Mouse (Mus musculus) testis, adult 2 months (tissue): ENCODE measurements at regions not wholly inside any gene's neighbourhood (a gene's known extent, or its start where the extent isn't known, plus 50 kb on each side); places are given as distances from the start of the nearest gene placed in this dataset.

Source experiments
- CTCF ChIP-seq: fragments of 200-500 bp; IDR thresholded peaks from 2 replicates; pipeline ENCODE4 v1.5.1; 2012; ENCODE audit warnings: low read depth, mild to moderate bottlenecking, inconsistent platforms, low read length, moderate library complexity; ENCODE audit not compliant: control insufficient read depth, insufficient read depth, insufficient replicate concordance
- POLR2A ChIP-seq: fragments of 200-500 bp; IDR thresholded peaks from 2 replicates; pipeline ENCODE4 v1.6.1; 2012; ENCODE audit warnings: low read depth, mild to moderate bottlenecking, inconsistent platforms, low read length, moderate library complexity; ENCODE audit not compliant: control insufficient read depth

DNA sequence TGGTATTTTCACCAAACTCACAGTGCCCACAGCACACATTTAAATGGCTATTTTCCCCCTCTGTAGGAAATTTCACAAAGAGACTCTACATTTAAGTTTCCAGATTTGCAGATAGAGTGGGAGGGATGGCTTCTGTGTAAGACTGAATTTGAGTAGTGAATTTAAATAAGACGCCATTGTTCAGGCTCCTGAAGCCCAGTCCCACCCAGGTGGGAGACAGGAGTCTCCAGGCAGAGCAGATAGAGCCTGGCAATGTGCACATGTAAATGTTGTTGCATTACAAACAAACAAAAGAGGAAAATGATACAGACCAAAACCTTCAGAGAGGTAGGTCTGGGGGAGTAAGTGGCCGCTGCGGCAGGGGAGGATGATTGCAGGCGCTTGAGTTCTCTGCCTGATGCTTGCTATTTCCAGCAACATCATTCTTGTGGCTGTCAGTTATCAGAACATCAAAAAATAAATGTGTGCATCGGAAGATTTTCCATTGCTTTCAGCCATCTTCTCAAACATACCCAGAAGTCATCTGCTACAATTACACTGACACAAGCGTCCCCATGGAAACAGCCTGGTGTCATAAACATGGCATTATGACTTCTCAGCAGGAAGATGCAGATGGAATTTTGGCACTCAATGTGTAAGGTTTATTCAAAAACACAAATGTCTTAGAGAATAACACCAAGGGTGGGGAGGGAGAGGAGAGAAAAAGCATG, 318.5 kb downstream of the Phkb start:
- TF ChIP-seq POLR2A, result no peak
- no peak for TF ChIP-seq CTCF
